5 mouse cellular contexts compared by ENCODE assay signal in genomic region chr10:22556401-22556800, GRCm38 (mm10).
DNase-seq lines count a peak whose midpoint lies in the region; TF ChIP-seq lines count a peak whose summit lies in the region.
"Not testable (repeated sequence)": the region's sequence is repeated elsewhere in the genome, so short reads cannot be mapped to it uniquely, and the experiment has no call there.

No protein-coding gene starts in this region.

- not testable (repeated sequence) for TF ChIP-seq POLR2A in liver, adult 2 months (IDR thresholded peaks at IDR 0.05; ENCODE audit: extremely low read depth, insufficient read depth, low read length)

- H3K4me1 ChIP-seq in liver, adult 2 months (ENCODE audit: control insufficient read depth, insufficient read depth, low read length), result not testable (repeated sequence)

- not testable (repeated sequence) for H3K79me2 ChIP-seq in liver, adult 2 months (ENCODE audit: control insufficient read depth, insufficient read depth, low read length)

- not testable (repeated sequence) for H3K36me3 ChIP-seq in liver, adult 2 months (ENCODE audit: control insufficient read depth, insufficient read depth, low read length)

- not testable (repeated sequence) for H3K27ac ChIP-seq in liver, adult 2 months (replicated peaks; ENCODE audit: insufficient read depth, low read depth, low read length)

- TF ChIP-seq CTCF in liver, adult 2 months (IDR thresholded peaks at IDR 0.05; ENCODE audit: low read depth, low read length), result not testable (repeated sequence)

- WGBS in liver, adult 2 months, result 50% methylated on average over 2 of the region's 2 CpGs

- H3K4me3 ChIP-seq in liver, adult 2 months (ENCODE audit: insufficient read depth, low read depth, low read length), result not testable (repeated sequence)

- peak; percentile 28 for DNase-seq in adipocyte (ENCODE audit: low spot score)
- DNase-seq in adrenal gland, adult 2 months, result peak; percentile 71
- peak; percentile 22 for DNase-seq in adrenal gland, postnatal 10 days
- peak; percentile 5 to 44 for DNase-seq in adrenal gland, postnatal 36 days
- peak; percentile 17 for DNase-seq in liver, adult 2 months (ENCODE audit: extremely low read depth, low read depth, low spot score)

- not testable (repeated sequence) for H3K9ac ChIP-seq in liver, adult 2 months (ENCODE audit: low read depth, low read length)

- H3K27me3 ChIP-seq in liver, adult 2 months (ENCODE audit: control insufficient read depth, insufficient read depth, low read length), result not testable (repeated sequence)

Comparison
In these comparisons a context has a peak if more than half of its experiments do, and no peak if none do; other contexts are left out.
1. DNase-seq: peak in every context shown above with its lines; median percentile 71 in adrenal gland, adult 2 months; 28 in adipocyte; 24 in adrenal gland, postnatal 36 days; 22 in adrenal gland, postnatal 10 days; 17 in liver, adult 2 months.